ENCODE assay signal across 8 mouse cellular contexts in genomic region chr3:78358377-78358776, GRCm38 (mm10).
A peak's percentile ranks its signal among the peaks of the same experiment; 100 is the strongest.
DNase-seq lines count a peak whose midpoint lies in the region; ATAC-seq and TF ChIP-seq lines count a peak whose summit lies in the region.

No protein-coding gene starts in this region.

- no peak overlapping the region for H3K27ac ChIP-seq in gastrocnemius, adult 2 months
- no peak overlapping the region for H3K27ac ChIP-seq in hindbrain, embryonic 14.5 days
- H3K27ac ChIP-seq in midbrain, embryonic 10.5 days (replicated peaks) = no peak overlapping the region

- H3K4me1 ChIP-seq in hindbrain, embryonic 14.5 days (replicated peaks; ENCODE audit: control insufficient read depth, insufficient read depth, low read length) = 0 out of 2 replicates have a peak, but pooled peaks cover 3% of the 10 kb centered on the region
- H3K4me1 ChIP-seq in midbrain, embryonic 10.5 days = no peaks in the 10 kb centered on the region

- intact Hi-C loops in gastrocnemius, adult 2 months (cut with DNase I) = loop anchor here (10.0 kb wide), 1 partner anchor 764 kb away; no protein-coding TSS in a partner anchor
- intact Hi-C loops in gastrocnemius, postnatal 14 days (cut with DNase I; ENCODE audit: low total_unique reads) = no loop called here

- no peak overlapping the region for H3K4me3 ChIP-seq in gastrocnemius, adult 2 months
- no peak overlapping the region for H3K4me3 ChIP-seq in hindbrain, embryonic 14.5 days (replicated peaks; ENCODE audit: low read length)
- H3K4me3 ChIP-seq in midbrain, embryonic 10.5 days = no peak overlapping the region

- H3K9me3 ChIP-seq in hindbrain, embryonic 14.5 days (ENCODE audit: control insufficient read depth, low read length) = no peaks in the 10 kb centered on the region
- no peaks in the 10 kb centered on the region for H3K9me3 ChIP-seq in midbrain, embryonic 10.5 days (replicated peaks)

- TF ChIP-seq CTCF in gastrocnemius, adult 2 months (IDR thresholded peaks at IDR 0.05) = peak; percentile 48

- no peak for DNase-seq in gastrocnemius, adult 2 months
- DNase-seq in gastrocnemius, postnatal 14 days = no peak
- peak; percentile 50 for DNase-seq in A20 (ENCODE audit: low read depth, low spot score)
- DNase-seq in cerebellum, postnatal 10 days = peak; percentile 79 to 86
- peak; percentile 89 for DNase-seq in hindbrain, embryonic 14.5 days (ENCODE audit: low spot score)
- DNase-seq in midbrain, embryonic 10.5 days (ENCODE audit: low spot score) = peak; percentile 17
- no peak for DNase-seq in adrenal gland, adult 8-10 months
- DNase-seq in gastrocnemius, adult 18-20 months (ENCODE audit: low spot score) = no peak

- WGBS in hindbrain, embryonic 14.5 days = 32% methylated on average over 1 of the region's 1 CpGs
- 60% methylated on average over 1 of the region's 1 CpGs for WGBS in midbrain, embryonic 10.5 days

- H3K4me2 ChIP-seq in hindbrain, embryonic 14.5 days (replicated peaks) = no peak overlapping the region

- peak; percentile 60; the same call in 1 of the 2 replicates for ATAC-seq in hindbrain, embryonic 14.5 days (ENCODE audit: low FRiP score)

- no peak overlapping the region for H3K9ac ChIP-seq in hindbrain, embryonic 14.5 days

- no peaks in the 10 kb centered on the region for H3K36me3 ChIP-seq in hindbrain, embryonic 14.5 days (replicated peaks; ENCODE audit: control insufficient read depth, insufficient read depth)
- no peaks in the 10 kb centered on the region for H3K36me3 ChIP-seq in midbrain, embryonic 10.5 days

- H3K27me3 ChIP-seq in hindbrain, embryonic 14.5 days (ENCODE audit: control insufficient read depth, insufficient read depth, low read length) = no peaks in the 10 kb centered on the region
- H3K27me3 ChIP-seq in midbrain, embryonic 10.5 days (ENCODE audit: low read depth, poor library complexity, severe bottlenecking) = no peaks in the 10 kb centered on the region

Comparison
In these comparisons a context has a peak if more than half of its experiments do, and no peak if none do; other contexts are left out.
1. DNase-seq: peak in A20 (single experiment), cerebellum, postnatal 10 days (2 of 2), hindbrain, embryonic 14.5 days (single experiment) and midbrain, embryonic 10.5 days (single experiment); none in gastrocnemius, adult 2 months (single experiment), gastrocnemius, postnatal 14 days (single experiment), adrenal gland, adult 8-10 months (single experiment) and gastrocnemius, adult 18-20 months (single experiment).